Mouse (Mus musculus) forebrain, embryonic 12.5 days (tissue): ENCODE data around the gene Nrp2. TPM values are rescaled to one million over a fixed set of nuclear protein-coding genes. Genes with fewer than 3 reads are reported as not detected.

Experiments
- ATAC-seq: fragments of 200-750 bp; cut with Nextera tagmentation; 2 replicates; pipeline ENCODE4 v1.8.0; 2017; ENCODE audit warnings: moderate TSS enrichment; ENCODE audit not compliant: low FRiP score
- H3K27ac ChIP-seq: fragments of 300-500 bp; sonication (generic); 2 replicates; pipeline ENCODE4 v1.5.1; 2016; ENCODE audit warnings: mild to moderate bottlenecking
- H3K27me3 ChIP-seq: fragments of 300-500 bp; sonication (generic); 2 replicates; pipeline ENCODE4 v1.6.1; 2016; ENCODE audit warnings: mild to moderate bottlenecking
- H3K36me3 ChIP-seq: fragments of 300-500 bp; sonication (generic); replicated peaks from 2 replicates; pipeline ENCODE4 v1.6.1; 2016; ENCODE audit warnings: mild to moderate bottlenecking
- H3K4me1 ChIP-seq: fragments of 300-500 bp; sonication (generic); 2 replicates; pipeline ENCODE4 v1.6.1; 2016
- H3K4me2 ChIP-seq: fragments of 300-500 bp; sonication (generic); 2 replicates; pipeline ENCODE4 v1.6.1; 2016; ENCODE audit warnings: mild to moderate bottlenecking, moderate library complexity
- H3K4me3 ChIP-seq: fragments of 300-500 bp; sonication (generic); replicated peaks from 2 replicates; pipeline ENCODE4 v1.5.1; 2016; ENCODE audit warnings: mild to moderate bottlenecking
- H3K9ac ChIP-seq: fragments of 300-500 bp; sonication (generic); 2 replicates; pipeline ENCODE4 v1.6.1; 2016; ENCODE audit warnings: mild to moderate bottlenecking
- H3K9me3 ChIP-seq: fragments of 300-500 bp; sonication (generic); 2 replicates; pipeline ENCODE4 v1.6.1; 2016
- WGBS: fragments of 180-500 bp; shearing (Covaris S2); methylation state at CpG from one replicate; pipeline ENCODE4 v1.1.7; 2016; 5-methylcytosine and 5-hydroxymethylcytosine counted together
- polyA plus RNA-seq: library from polyadenylated mRNA; unstranded; fragments of >200 nt; fragmentation: Nextera tagmentation; extraction: Ambion mirVana; gene quantifications from 2 replicates; pipeline ENCODE4 v1.2.1, GENCODE M21; 2016

Gene Nrp2
- polyA plus RNA-seq, 1 experiment from 2014 or later = 33.1 TPM

DNA sequence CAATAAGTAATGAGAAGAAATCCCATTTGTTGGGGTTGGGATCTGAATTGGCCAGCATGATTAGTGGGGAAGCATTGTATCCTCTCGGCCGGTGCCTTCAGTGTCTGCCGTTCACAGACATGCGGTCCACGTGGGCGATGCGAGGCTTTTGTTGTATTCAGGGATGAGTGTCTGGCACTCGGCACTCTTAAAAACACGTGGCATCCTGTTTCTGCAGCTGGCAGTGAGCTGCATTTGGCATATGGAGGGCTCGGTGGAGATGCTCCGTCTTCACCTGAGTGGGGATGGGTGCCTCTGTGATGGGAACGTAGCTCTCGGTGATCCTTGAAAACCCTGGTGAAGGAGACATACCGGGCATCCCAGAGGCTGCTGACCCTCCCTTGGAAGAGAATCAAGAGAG is 46.6 kb downstream of the Nrp2 start:
- H3K4me3 ChIP-seq = no peak overlapping the region
- no peak for ATAC-seq
- no peak overlapping the region for H3K4me2 ChIP-seq
- H3K27me3 ChIP-seq = peaks cover 4% of the 10 kb centered on the region; the same call in 1 of the 2 replicates
- 53% methylated on average over 14 of the region's 14 CpGs for WGBS
- peaks cover 42% of the 10 kb centered on the region for H3K4me1 ChIP-seq
- no peaks in the 10 kb centered on the region for H3K9me3 ChIP-seq
- H3K9ac ChIP-seq = no peak overlapping the region
- no peak overlapping the region for H3K27ac ChIP-seq
- peaks cover 9% of the 10 kb centered on the region for H3K36me3 ChIP-seq

DNA sequence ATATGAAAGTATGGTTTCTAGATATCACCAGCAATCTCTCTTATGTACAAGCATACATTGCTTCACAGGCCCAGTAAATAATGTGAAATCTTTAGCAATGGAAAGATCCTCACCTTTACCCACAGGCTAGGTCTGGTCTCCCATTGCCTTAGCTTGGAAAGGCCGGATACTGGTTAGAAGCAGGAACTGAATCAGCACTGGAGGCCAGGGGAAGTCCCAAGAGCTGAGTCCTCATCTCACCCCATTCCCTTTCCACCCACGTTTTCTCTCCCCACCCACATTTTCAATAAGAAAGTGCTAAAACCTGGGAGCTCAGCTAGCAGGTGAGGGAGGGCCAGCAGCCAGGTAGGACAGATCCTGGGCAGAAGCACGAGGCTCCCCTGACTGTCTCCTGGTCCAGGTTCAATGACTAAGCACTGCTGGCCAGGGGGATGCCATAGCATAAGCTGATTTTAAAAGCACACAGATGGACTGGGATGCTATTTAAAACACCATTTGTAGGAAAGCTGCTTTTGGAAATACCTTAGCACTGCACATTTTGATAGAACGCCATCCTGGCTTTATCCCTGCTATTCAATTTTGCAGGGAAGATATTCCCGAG is 47.4 kb downstream of the Nrp2 start:
- H3K4me3 ChIP-seq = no peak overlapping the region
- H3K36me3 ChIP-seq = peaks cover 6% of the 10 kb centered on the region
- peaks cover 42% of the 10 kb centered on the region for H3K4me1 ChIP-seq
- peaks cover 4% of the 10 kb centered on the region for H3K27me3 ChIP-seq
- no peak overlapping the region for H3K27ac ChIP-seq
- no peaks in the 10 kb centered on the region for H3K9me3 ChIP-seq
- no peak overlapping the region for H3K4me2 ChIP-seq
- 84% methylated on average over 5 of the region's 5 CpGs for WGBS
- no peak for ATAC-seq
- no peak overlapping the region for H3K9ac ChIP-seq

DNA sequence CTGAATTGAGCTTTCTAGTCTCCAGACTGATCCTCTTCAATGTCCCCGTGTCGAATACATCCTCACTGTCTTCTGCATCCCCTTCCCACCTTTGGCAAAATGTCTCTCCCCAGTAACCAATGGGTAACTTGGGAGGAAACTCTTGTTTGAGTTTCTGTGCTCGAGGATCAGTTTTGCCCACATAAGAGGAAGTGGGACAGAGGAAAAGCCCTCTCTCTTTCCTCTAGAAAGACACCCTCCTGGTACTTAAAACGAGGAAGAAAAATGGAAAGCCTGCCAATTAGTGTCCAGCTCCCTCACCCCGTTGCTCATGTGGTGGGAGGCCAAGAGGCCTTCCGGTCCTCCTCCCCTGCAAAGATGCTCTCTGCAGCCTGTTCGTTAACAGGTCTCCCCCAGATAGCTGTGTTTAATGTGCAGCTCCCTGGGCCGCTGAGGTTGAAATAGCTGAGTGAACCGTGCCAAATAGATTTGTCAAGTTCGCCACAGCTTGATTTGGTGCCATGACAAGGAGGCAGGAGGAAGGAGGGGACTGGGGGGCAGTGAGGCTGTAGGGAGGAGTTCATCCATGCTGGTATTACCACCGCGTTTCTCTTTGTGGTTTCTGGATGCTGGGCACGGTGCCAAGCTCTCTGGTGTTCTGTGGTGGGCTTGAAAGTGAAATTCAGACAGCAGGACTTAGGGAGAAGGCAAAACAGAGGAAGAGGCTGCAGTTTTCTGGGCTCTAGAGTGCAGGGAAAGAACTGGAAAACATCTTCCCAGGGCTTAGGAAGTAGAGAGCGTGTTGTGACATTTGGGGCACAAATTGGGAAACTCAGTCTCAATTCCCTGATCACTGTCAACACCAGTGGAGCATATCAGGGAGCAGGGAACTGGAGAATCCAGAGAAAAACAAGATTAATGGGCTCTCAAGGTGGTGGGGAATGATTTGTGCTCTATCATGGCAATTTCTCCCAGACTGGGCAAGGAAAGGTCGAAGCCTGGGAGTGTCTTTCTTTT is 48.2 kb downstream of the Nrp2 start:
- H3K27ac ChIP-seq = peak overlapping the region; percentile 51
- peaks cover 3% of the 10 kb centered on the region for H3K36me3 ChIP-seq
- no peak overlapping the region for H3K4me3 ChIP-seq
- WGBS = 41% methylated on average over 15 of the region's 15 CpGs
- peak; percentile 67; the same call in 1 of the 2 replicates for ATAC-seq
- peaks cover 4% of the 10 kb centered on the region for H3K27me3 ChIP-seq
- 0 out of 2 replicates have a peak overlapping the region, but pooled peaks have one; percentile 6 for H3K4me2 ChIP-seq
- H3K9ac ChIP-seq = no peak overlapping the region
- peaks cover 42% of the 10 kb centered on the region for H3K4me1 ChIP-seq
- no peaks in the 10 kb centered on the region for H3K9me3 ChIP-seq

DNA sequence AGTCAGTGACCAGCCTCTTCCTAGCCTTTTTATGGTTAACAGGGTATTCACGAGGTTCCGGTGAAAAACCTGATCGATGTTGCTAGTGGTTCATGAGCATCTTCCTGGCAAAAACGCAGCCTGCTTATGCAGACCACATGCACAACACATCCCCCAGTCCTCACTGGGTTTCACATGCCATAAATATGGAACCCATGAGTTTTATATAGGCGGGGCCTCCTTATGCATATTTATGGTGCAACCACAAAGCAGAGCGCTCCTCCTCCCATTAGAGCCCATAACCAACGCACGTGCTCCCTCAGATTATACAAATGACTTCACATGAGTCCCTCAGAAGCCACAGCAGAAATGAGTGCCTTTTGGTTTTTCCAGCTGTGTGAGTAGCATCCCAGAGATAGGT is 49.0 kb downstream of the Nrp2 start:
- Histone ChIP-seq H3K9ac (no peak overlapping the region), H3K4me2 (no peak overlapping the region), H3K27me3 (peaks cover 4% of the 10 kb centered on the region), H3K36me3 (no peaks in the 10 kb centered on the region), H3K4me3 (no peak overlapping the region), H3K27ac (peak overlapping the region; percentile 51), H3K9me3 (no peaks in the 10 kb centered on the region), H3K4me1 (peaks cover 42% of the 10 kb centered on the region)
- WGBS = 84% methylated on average over 8 of the region's 8 CpGs
- ATAC-seq = no peak

DNA sequence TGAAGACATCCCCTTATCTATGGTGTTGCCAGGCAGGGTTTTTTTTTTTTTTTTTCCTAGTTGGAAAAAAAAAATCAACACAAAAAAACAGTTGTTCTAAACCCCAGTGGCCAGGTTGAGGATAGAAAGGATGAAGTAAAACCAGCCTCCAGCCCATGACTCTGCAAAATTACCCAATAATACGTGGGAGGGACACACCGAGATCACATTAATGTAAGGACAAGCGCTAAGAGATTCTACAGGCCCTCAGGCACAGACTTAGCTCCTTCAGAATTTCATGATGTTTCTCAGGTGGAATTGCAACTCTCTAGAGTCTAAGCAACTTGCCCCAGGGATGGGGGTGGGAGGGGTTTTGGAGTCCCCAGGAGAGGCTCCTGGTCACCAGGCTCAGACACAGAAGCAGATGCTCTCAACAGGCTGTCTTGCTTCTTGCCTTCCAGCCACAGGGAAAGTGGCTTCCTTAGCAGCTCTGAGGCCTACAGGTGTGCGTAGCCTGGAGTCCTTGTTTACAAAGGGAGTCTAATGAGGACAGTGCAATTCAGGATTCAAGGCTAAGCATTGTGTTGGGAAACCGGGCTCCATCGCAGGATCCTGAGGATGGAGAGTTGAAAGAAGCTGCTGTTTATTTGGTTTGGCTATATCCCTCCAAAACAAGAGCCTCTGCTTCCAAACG is 49.7 kb downstream of the Nrp2 start:
- no peak overlapping the region for H3K27ac ChIP-seq
- ATAC-seq = no peak
- 73% methylated on average over 7 of the region's 7 CpGs for WGBS
- H3K36me3 ChIP-seq = no peaks in the 10 kb centered on the region; the same call in 1 of the 2 replicates
- no peak overlapping the region for H3K4me2 ChIP-seq
- no peak overlapping the region for H3K9ac ChIP-seq
- H3K9me3 ChIP-seq = no peaks in the 10 kb centered on the region
- H3K27me3 ChIP-seq = peaks cover 4% of the 10 kb centered on the region
- no peak overlapping the region for H3K4me3 ChIP-seq
- peaks cover 42% of the 10 kb centered on the region for H3K4me1 ChIP-seq

DNA sequence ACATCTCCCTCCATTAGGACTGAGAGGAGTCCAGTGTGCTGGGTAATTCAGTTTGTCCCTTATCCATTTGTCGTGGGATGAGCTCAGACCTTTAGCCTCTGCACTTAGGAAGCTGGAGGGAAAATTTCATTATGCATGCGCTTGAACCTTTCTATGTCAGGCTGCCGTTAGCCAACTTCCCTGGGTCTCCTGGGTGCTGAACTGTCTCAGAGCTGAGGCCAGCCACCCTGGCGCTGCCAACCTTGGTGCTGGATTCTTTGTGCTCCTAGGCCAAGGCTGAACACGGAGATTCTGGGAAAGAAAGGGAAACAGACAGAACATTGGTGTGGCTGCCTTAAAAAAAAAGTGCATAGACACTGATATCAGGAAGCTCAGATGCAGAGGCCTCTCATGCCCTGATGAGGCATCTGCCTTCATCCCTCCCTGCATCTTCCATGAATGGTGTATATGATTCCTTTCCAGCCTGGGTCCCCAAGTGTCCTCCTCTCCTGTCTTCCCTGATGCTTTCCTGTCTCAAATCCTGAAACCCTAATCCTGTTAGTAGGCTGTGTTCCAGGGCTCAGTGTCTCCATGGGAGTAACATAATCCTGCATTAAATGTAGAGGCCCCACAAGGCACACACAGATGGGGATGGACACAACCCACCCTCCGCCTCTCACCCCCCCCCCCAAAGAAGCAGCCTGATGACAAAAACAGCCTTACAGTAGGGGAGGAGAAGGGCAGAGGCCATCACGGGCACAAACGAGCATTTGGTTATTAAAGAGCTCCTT is 51.2 kb downstream of the Nrp2 start:
- Histone ChIP-seq H3K27me3 (no peaks in the 10 kb centered on the region; the same call in none of the 2 replicates), H3K9me3 (no peaks in the 10 kb centered on the region), H3K4me1 (peaks cover 42% of the 10 kb centered on the region), H3K4me2 (no peak overlapping the region), H3K27ac (no peak overlapping the region), H3K36me3 (peaks cover 6% of the 10 kb centered on the region; the same call in 1 of the 2 replicates), H3K9ac (no peak overlapping the region), H3K4me3 (no peak overlapping the region)
- 55% methylated on average over 8 of the region's 8 CpGs for WGBS
- ATAC-seq = no peak

DNA sequence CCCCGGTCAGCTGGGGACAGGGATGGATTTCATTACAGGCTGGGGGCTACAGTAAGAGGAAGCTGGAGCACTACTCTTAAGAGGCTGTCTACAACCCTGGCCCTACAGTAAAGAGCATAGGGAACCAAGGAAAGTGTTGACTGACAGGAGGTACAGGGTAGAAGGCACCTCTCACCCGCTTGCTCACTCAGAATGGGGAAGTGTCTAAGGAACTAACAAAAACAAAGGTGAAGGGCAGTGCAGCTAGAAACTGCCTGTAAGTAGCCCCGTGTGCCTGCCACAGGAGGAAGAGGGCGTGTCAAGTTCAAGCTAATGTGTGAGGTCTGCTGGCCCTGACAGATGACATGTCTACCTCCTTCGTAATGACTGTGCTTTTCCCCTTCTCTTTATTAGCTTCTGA is 57.0 kb downstream of the Nrp2 start:
- H3K9me3 ChIP-seq = no peaks in the 10 kb centered on the region
- no peak overlapping the region for H3K4me2 ChIP-seq
- no peak overlapping the region for H3K4me3 ChIP-seq
- ATAC-seq = no peak
- H3K27me3 ChIP-seq = peaks cover 4% of the 10 kb centered on the region
- WGBS = 68% methylated on average over 5 of the region's 5 CpGs
- no peak overlapping the region for H3K9ac ChIP-seq
- peaks cover 14% of the 10 kb centered on the region for H3K36me3 ChIP-seq
- H3K4me1 ChIP-seq = no peaks in the 10 kb centered on the region
- H3K27ac ChIP-seq = no peak overlapping the region

DNA sequence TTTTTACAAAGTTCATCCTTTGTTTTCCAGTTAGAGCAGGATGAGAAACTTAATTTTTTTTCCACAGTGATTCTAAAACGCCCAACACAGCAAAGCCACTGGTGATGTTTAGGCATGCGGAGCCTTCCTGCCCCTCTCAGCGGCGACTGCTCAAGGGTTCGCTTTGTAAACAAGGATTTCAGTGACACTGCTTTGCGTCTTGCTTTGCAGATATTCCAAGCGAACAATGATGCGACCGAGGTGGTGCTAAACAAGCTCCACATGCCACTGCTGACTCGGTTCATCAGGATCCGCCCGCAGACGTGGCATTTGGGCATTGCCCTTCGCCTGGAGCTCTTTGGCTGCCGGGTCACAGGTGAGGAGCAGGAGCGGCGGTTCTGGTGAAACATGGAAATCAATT is 57.5 kb downstream of the Nrp2 start:
- no peaks in the 10 kb centered on the region for H3K9me3 ChIP-seq
- no peak overlapping the region for H3K27ac ChIP-seq
- no peak overlapping the region for H3K4me2 ChIP-seq
- H3K4me3 ChIP-seq = no peak overlapping the region
- H3K36me3 ChIP-seq = peaks cover 14% of the 10 kb centered on the region
- H3K27me3 ChIP-seq = peaks cover 4% of the 10 kb centered on the region
- H3K4me1 ChIP-seq = no peaks in the 10 kb centered on the region
- H3K9ac ChIP-seq = no peak overlapping the region
- 84% methylated on average over 17 of the region's 17 CpGs for WGBS
- ATAC-seq = no peak

DNA sequence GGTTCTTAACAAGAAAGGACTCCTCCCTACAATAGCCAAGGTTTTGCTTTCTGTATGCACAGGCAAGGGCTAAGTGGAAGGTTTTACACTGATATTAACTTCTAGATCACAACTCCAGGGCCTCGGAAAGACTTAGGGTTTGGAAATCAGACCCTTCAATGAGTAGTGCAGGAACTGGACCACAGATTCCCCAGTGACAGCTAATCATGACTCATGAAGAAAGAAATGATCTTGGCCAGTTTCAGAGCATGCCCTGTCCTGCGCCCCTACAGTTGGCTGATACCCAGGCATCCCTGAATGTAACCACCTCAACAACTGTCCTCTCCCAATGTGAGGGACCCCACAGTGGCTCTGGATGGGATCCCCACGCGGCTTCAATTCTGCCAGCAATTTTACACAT is 60.7 kb downstream of the Nrp2 start:
- Histone ChIP-seq H3K4me1 (no peaks in the 10 kb centered on the region), H3K9ac (no peak overlapping the region), H3K27me3 (peaks cover 8% of the 10 kb centered on the region; the same call in 1 of the 2 replicates), H3K9me3 (no peaks in the 10 kb centered on the region), H3K36me3 (peaks cover 9% of the 10 kb centered on the region; the same call in 1 of the 2 replicates), H3K27ac (no peak overlapping the region), H3K4me2 (no peak overlapping the region), H3K4me3 (no peak overlapping the region)
- no peak for ATAC-seq
- WGBS = 95% methylated on average over 4 of the region's 4 CpGs

DNA sequence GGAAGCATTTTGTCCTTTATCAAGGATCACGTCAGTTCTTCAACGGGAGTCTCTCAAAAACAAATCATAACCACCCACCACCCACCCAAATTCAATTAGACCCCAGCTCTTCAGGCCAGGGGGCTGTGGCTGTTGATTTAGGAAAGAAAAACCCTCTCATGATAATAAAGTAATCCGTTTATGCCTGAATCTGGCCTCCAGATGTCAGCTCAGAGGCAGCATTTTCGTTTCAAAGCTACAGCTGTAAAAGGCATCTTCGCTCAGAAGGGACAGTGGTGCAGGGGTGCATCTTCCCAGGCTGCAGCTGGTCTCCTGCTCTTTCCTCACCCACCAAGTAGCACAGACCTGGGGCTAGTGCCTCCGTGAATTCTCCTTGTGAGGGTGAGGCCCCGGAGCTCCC is 62.1 kb downstream of the Nrp2 start:
- H3K27ac ChIP-seq = no peak overlapping the region
- WGBS = 79% methylated on average over 7 of the region's 7 CpGs

DNA sequence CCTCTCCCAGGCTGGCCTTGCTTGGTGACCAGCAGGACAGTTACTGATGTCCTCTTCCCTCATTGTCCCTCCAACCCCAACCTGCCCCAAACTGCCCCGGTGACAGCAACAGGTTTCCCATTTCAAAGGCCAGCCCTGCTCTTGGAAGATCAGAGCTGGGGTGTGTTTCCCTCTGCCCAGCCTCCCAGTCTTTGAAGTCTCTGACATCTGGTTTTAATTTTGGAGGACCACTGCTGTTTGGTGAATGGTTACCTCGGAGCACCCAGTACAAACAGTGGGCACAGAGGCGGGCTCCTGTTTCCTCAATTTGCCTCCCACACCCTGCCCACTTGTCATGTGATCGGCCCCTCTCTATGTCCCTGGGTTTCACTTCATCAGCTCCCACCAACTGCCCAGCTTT is 63.7 kb downstream of the Nrp2 start:
- Histone ChIP-seq H3K9me3 (no peaks in the 10 kb centered on the region), H3K36me3 (peaks cover 11% of the 10 kb centered on the region; the same call in 1 of the 2 replicates), H3K4me1 (no peaks in the 10 kb centered on the region), H3K9ac (no peak overlapping the region), H3K4me2 (no peak overlapping the region), H3K4me3 (no peak overlapping the region), H3K27me3 (peaks cover 8% of the 10 kb centered on the region; the same call in 1 of the 2 replicates), H3K27ac (no peak overlapping the region)
- ATAC-seq = no peak
- 58% methylated on average over 4 of the region's 4 CpGs for WGBS

More for the DNA sequence above, 62.1 kb downstream of the Nrp2 start:
- H3K4me2 ChIP-seq = no peak overlapping the region
- H3K9ac ChIP-seq = no peak overlapping the region
- no peaks in the 10 kb centered on the region for H3K9me3 ChIP-seq
- H3K4me3 ChIP-seq = no peak overlapping the region
- H3K36me3 ChIP-seq = peaks cover 11% of the 10 kb centered on the region; the same call in 1 of the 2 replicates
- H3K4me1 ChIP-seq = no peaks in the 10 kb centered on the region
- no peak for ATAC-seq
- peaks cover 8% of the 10 kb centered on the region; the same call in 1 of the 2 replicates for H3K27me3 ChIP-seq
